Mouse (Mus musculus): ENCODE measurements around the gene Pdcd1.
A peak's percentile ranks its signal among the peaks of the same experiment; 100 is the strongest.
"Not testable (repeated sequence)": the region's sequence is repeated elsewhere in the genome, so short reads cannot be mapped to it uniquely, and the experiment has no call there.

The Pdcd1 gene

DNA sequence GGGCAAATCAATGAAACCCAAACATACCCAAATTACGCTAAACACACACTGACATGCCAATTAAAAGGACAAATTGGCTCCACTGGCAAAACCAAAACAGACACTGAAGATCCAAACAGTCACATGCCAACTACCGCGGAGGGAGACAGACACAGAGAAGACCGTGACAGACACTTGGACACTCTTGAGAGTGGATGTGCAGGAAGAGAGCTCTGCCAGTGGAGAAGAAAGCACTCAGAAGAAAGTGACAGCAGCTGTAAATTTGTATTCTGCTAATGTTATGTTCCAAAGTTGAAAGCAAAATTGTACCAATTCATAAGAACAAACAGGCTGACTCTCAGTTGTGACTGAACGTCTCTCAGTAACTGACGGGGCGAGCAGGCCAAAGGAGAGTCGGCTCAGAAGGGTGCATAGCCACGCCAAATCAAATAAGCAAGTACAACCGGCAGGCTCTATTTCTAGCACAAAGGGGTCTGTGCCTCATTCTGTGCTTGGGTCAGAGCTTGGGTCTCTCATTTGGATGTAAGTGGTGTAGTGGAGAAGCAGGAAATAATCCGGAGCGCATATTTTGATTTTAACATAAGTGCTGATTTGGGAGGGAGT, 24.7 kb downstream of the Pdcd1 start:
- peak in 1 of 2 experiments; percentile 32 for DNase-seq

DNA sequence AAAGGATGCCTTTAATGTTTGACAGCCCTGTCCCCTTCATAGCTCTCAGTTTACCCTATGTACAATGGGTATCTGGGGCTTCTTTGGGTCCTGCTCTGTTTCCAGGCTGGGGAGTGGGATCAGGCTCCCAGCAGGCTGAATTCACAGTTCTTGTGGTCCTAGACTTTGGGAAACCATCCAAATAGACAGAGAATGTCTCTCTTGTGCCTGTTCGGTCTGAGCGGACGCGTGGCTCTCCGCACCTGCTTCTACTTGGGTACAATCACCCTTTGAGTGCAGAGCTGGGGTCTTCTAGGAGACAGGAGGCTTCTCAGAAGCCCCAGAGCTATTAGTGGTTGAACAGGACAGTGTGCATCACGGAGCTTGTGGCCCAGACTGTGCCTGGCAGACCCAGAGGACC, 32.2 kb downstream of the Pdcd1 start, which contains the start of gene Neu4:
TSS of gene Neu4 (plus strand) at position 301 of the 400 bp plus-strand sequence.
- no peak for DNase-seq

DNA sequence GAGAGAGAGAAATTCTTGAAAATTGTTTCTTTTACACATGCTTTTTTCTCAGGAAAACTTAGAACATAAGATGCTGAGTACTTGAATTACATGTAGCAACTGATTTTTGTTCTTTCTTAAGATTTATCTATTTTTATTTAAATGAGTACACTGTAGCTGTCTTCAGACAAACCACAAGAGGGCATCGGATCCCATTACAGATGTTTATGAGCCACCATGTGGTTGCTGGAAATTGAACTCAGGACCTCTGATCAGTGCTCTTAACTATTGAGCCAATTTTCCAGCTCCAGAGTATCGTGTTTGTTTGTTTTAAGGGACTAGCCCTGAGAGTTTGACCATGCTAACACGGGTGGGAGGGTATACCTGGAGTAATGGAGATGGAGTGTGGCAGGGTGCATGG, 40.7 kb downstream of the Pdcd1 start:
- DNase-seq, result no peak

DNA sequence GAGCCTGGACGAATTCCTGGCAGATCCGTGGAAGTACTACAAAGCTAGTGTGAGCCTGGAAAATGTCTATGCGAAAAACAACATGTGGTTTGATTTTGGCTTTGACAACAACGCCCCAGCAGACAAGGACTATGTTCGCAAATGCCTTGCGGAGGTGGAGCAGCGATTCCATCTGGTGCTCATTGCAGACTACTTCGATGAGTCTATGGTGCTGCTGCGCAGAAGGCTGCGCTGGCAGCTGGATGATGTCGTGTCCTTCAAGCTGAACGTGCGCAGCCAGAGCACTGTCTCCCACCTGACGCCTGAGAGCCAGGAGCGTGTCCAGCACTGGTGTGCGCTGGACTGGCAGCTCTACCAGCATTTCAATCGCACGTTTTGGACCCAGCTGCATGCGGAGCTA, 43.5 kb downstream of the Pdcd1 start:
- not testable (repeated sequence) for DNase-seq

DNA sequence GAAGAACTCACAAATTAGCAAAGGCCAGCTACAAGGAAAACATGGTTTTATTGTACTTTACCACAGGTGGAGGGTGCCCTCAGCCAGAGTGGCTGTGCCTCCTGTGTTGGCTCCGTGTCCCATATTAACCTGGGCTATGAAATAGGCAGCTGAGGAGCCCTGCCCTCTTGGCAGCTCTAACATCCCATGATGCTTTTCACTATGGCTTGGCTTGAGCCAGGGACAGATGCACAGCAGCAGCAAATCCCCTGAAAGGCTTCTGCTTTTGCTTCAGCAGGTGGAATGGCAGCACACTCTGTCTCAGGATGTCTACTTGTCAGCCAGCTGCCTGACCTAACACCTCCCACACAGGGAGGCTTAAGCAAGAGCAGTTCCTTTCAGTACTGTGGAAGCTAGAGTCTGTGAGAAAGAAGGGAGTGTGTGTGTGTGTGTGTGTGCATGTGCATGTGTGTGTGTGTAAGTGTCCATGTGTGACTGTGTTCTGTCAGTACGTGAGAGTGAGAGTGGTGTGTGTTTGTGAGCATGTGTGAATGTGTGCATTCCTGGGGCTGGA, 46.3 kb downstream of the Pdcd1 start:
- not testable (repeated sequence) for DNase-seq

DNA sequence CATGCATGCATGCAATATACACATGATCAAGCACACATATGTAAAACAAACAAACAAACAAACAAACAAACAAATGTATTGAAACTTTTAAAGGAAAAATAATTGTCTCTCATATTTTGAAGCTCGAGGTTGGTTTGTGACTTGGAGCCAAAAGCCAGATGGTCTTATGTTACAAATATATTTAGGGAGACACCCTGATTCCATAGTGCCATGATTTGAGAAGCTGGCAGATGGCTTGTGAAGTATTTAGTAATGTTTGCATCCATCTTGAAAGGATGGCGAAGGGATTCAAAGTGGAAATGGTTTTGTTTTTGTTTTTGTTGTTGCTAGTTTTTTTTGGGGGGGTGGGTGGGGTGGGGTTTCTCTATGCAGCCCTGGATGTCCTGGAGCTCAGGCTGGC, 51.3 kb downstream of the Pdcd1 start:
- no peak for DNase-seq

DNA sequence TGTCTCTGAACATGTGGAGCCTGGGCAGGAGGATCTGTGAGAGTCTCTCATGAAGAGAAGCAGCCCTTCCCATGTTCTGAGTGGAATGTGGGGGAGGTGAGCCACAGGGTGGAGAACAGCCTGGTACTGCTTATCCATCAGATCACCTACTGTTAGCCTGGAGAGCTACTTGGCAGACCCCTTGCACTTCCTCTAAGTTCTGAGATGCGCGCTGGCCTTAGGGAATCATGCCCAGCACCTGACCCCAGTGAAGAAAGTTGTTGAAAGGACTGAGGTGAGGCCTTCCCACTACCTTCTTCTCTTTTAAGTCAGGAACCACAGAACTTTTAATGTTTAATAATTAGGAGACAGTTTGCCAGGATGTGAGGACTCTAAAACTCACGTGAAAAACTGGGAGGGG, 60.9 kb downstream of the Pdcd1 start:
- DNase-seq, result not testable (repeated sequence)

DNA sequence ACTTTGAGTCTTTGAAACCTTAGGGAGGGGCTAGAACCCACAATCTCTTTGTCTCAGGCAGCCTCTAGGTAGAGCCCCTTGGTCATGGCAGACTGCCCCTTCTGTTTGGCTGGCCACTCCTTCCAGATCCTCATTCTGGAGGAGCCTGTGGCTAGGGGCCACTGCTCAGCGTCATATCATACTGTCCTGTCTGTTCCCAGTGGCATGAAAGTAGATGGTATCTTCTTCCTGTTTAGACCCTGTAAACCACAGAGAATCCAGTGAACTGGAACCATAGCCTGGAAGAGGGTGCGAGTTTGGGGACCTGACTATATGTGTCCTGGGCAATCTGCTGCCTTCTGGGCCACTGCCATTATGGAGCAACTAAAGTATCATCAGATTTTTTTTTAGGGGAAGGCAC, 61.3 kb downstream of the Pdcd1 start:
- DNase-seq, result peak in 1 of 2 experiments; percentile 14

DNA sequence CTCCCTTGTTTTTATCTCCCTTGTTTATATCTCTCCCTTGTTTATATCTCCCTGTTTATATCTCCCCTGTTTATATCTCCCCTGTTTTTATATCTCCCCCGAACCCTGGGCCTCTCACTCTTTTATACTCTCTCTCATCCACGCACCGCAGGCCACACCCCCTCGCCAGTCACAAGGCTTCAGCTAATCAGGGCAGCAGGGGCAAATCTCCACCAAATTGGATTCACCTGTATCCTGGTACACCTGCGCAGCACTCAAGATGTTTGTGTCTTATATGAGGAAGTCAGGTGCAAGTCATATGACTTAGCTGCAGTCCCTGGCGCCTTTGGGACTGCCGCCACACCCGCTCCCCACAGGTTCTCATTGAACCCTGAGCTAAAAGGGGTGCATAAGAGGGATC, 62.1 kb downstream of the Pdcd1 start, which contains the start of gene Gal3st2c:
TSS of gene Gal3st2c (plus strand) at position 301 of the 400 bp plus-strand sequence.
- DNase-seq, result not testable (repeated sequence)

DNA sequence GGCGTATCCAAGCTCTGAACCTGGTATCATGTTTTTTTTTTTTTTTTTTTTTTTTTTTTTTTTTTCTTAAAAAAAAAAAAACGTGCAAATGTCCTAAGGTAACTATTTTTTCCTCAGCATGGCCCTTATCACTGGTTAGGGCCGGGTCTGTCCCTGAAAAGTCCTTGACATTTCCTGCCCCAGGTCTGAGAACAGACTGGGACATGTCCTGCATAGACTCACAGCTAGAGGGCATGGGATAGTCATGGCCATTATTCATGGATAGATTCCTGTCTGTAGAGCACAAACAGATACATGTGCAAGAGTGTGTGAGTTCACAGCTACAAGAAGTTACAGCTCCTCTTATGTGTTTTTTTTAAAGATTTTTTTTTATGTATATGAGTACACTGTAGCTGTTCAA, 63.6 kb downstream of the Pdcd1 start:
- no peak for DNase-seq

Data from cerebellum, postnatal 10 days (tissue).